Mouse (Mus musculus) thymus, adult 2 months (tissue): ENCODE data around the gene Top2b. TPM values are rescaled to one million over a fixed set of nuclear protein-coding genes. Genes with fewer than 3 reads are reported as not detected.

Source experiments
- DNase-seq: peaks from one replicate; pipeline ENCODE4 v3.0.0; 2021
- H3K27ac ChIP-seq: fragments of 200-500 bp; 2 replicates; pipeline ENCODE4 v1.5.1; 2012; ENCODE audit warnings: low read length, control low read depth; ENCODE audit not compliant: control insufficient read depth, insufficient read depth
- H3K27me3 ChIP-seq: fragments of 200-500 bp; 2 replicates; pipeline ENCODE4 v1.6.1; 2012; ENCODE audit warnings: mild to moderate bottlenecking, low read length, moderate library complexity, mixed read lengths; ENCODE audit not compliant: control insufficient read depth, insufficient read depth
- H3K36me3 ChIP-seq: fragments of 200-500 bp; 2 replicates; pipeline ENCODE4 v1.6.1; 2012; ENCODE audit warnings: mild to moderate bottlenecking, low read length, moderate library complexity; ENCODE audit not compliant: control insufficient read depth, insufficient read depth
- H3K4me1 ChIP-seq: fragments of 200-500 bp; replicated peaks from 2 replicates; pipeline ENCODE4 v1.6.1; 2012; ENCODE audit warnings: low read length; ENCODE audit not compliant: control insufficient read depth, insufficient read depth
- H3K4me3 ChIP-seq: fragments of 200-500 bp; 2 replicates; pipeline ENCODE4 v1.5.1; 2012; ENCODE audit warnings: mild to moderate bottlenecking, low read length, control low read depth, moderate library complexity; ENCODE audit not compliant: control insufficient read depth, insufficient read depth
- CTCF ChIP-seq: fragments of 200-500 bp; IDR thresholded peaks from 2 replicates; pipeline ENCODE4 v1.5.1; 2012; ENCODE audit warnings: mild to moderate bottlenecking, control low read depth, low read length, moderate library complexity, borderline replicate concordance; ENCODE audit not compliant: control insufficient read depth, poor library complexity, insufficient read depth; ENCODE audit errors: extremely low read depth
- POLR2A ChIP-seq: fragments of 200-500 bp; IDR thresholded peaks from 2 replicates; pipeline ENCODE4 v1.6.1; 2012; ENCODE audit warnings: mild to moderate bottlenecking, low read length, control low read depth, moderate library complexity; ENCODE audit not compliant: control insufficient read depth, poor library complexity, insufficient read depth; ENCODE audit errors: extremely low read depth
- WGBS: fragments of 180-500 bp; shearing (Covaris S2); methylation state at CpG from one replicate; pipeline ENCODE4 v1.1.7; 2018; 5-methylcytosine and 5-hydroxymethylcytosine counted together
- polyA plus RNA-seq: library from polyadenylated mRNA; depleted of rRNA; stranded (reverse); fragments of >200 nt; gene quantifications from 2 replicates; pipeline ENCODE4 v1.2.3, GENCODE M21; 2012

The Top2b gene
- polyA plus RNA-seq, 1 experiment, result 37.2 TPM

DNA sequence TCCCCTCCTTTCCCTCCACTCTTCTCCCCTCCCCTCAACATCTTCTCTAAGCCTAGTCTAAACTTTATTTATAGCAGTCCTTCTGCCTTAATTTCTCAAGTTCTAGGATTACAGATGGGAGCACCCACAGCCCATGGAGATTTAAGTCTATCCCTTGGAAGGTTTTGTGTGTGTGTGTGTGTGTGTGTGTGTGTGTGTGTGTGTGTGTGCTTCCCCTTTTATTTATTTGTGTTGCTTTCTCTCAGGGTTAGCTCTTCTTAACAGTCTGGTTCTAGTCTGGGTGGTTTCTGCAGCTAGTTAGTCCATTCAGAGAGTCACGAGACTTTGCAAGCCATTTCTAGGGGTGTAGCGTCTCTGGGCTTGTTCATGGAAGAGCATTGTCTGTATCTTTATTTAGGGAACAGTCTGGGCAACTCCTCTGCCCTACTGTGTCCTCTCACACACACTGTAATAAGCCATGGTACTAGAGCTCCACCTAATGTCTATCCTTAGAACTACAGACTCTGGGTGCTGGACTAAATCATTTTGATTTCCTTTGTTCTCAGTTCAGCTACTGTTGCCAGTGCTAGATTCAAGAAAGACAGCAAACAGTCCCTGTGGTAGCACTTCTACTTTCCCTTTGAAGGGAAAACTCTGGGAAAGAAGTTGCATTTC is 15.1 kb downstream of the Top2b start:
- no peak overlapping the region for H3K4me3 ChIP-seq
- H3K36me3 ChIP-seq, result peaks cover 13% of the 10 kb centered on the region
- 7% methylated on average over 2 of the region's 2 CpGs for WGBS

GRCm38 (mm10) chr14:16384783-16385182 is 19.8 kb downstream of the Top2b start:
- H3K4me3 ChIP-seq, result no peak overlapping the region
- DNase-seq, result no peak
- 89% methylated on average over 1 of the region's 1 CpGs for WGBS
- TF ChIP-seq POLR2A (no peak), CTCF (no peak)
- H3K27ac ChIP-seq, result no peak overlapping the region
- H3K4me1 ChIP-seq, result peaks cover 2% of the 10 kb centered on the region
- H3K36me3 ChIP-seq, result peaks cover 26% of the 10 kb centered on the region
- H3K27me3 ChIP-seq, result no peaks in the 10 kb centered on the region

More for the DNA sequence above, 15.1 kb downstream of the Top2b start:
- Histone ChIP-seq H3K27ac (no peak overlapping the region), H3K27me3 (no peaks in the 10 kb centered on the region), H3K4me1 (peaks cover 4% of the 10 kb centered on the region)
- peak; percentile 72 for DNase-seq
- no peak for TF ChIP-seq CTCF
- TF ChIP-seq POLR2A, result no peak

- no peak for TF ChIP-seq CTCF
- TF ChIP-seq POLR2A, result no peak
- WGBS, result 97% methylated on average over 4 of the region's 4 CpGs
- no peak for DNase-seq
These were observed 40.2 kb downstream of the Top2b start for GRCm38 (mm10) chr14:16405187-16405586.

DNA sequence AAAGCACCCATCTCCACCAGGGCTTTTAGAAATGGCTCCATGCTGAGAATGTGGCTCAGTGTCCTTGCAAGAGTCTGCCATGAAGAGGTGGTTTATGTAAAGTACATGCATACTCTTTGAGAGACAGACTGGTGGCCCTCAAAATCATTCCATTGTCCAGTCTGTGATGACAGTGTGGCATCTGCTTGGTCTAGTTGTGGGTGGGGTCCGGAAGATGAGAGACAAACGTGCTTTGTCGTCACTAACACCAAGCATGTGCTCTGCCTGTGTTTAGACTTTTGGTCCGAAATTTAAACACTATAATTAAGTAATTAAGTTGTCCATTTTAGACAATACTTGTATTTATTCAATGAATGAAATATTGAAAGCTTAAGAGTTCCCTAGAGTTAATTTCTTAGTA is 49.2 kb downstream of the Top2b start:
- H3K27me3 ChIP-seq, result no peaks in the 10 kb centered on the region
- no peak for DNase-seq
- no peak overlapping the region for H3K4me3 ChIP-seq
- WGBS, result 97% methylated on average over 4 of the region's 4 CpGs
- H3K36me3 ChIP-seq, result peaks cover 71% of the 10 kb centered on the region
- TF ChIP-seq POLR2A (no peak), CTCF (no peak)
- no peak overlapping the region for H3K27ac ChIP-seq
- H3K4me1 ChIP-seq, result no peaks in the 10 kb centered on the region

More at GRCm38 (mm10) chr14:16405187-16405586, 40.2 kb downstream of the Top2b start:
- Histone ChIP-seq H3K4me3 (no peak overlapping the region), H3K27ac (no peak overlapping the region), H3K4me1 (no peaks in the 10 kb centered on the region), H3K36me3 (peaks cover 43% of the 10 kb centered on the region), H3K27me3 (no peaks in the 10 kb centered on the region)

DNA sequence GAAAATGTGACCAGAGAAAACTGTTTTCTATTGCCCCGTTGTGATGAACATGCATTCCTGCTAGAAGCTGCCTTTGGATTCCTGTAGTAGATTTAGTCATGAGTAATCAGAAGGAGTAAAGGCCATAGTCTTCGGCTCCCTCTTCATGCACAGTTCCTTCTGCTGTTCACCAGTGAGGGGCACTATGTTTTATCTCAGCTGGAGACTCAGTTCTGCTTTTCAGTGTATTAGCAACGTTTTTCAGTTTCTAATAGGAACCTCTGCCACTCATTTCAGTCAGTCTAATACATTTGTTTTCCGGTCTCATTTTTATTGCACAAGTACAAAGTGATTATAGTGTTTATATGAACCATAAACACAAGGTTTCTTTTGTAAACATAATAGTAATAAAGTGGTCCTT is 62.6 kb downstream of the Top2b start:
- 80% methylated on average over 4 of the region's 4 CpGs for WGBS
- Histone ChIP-seq H3K36me3 (peaks cover 84% of the 10 kb centered on the region), H3K27ac (no peak overlapping the region), H3K4me3 (no peak overlapping the region), H3K27me3 (no peaks in the 10 kb centered on the region), H3K4me1 (no peaks in the 10 kb centered on the region)
- no peak for DNase-seq
- TF ChIP-seq POLR2A, result no peak
- TF ChIP-seq CTCF, result no peak

DNA sequence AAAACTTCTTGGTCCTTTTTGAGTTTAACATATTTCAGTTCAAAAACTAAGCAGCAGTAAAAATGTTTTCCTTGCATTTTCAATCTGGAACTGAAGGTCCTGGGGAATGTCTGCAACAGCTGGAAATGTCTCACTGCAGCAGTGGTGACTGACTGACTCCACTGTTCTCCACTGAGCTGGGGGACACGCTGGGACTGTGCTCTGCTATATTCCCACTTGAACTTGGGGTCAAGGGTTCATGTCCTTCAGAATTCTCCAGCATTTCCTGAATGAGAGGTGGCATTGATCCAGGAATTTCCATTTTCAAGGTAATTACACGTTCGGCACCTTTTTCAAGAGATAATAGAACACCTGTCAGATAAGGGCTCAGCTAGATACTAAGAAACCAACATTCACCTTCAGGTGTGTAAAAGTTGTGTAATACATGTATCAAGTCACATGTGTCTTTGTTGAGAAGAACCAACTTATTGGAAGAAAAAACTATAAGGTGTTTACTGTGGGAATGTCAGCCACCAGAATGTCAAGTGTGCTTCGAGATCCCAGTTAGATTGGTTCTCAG is 67.0 kb downstream of the Top2b start:
- TF ChIP-seq CTCF (no peak), POLR2A (no peak)
- Histone ChIP-seq H3K4me3 (no peak overlapping the region), H3K27ac (no peak overlapping the region), H3K36me3 (peaks cover 57% of the 10 kb centered on the region), H3K4me1 (no peaks in the 10 kb centered on the region), H3K27me3 (no peaks in the 10 kb centered on the region)
- WGBS, result 95% methylated on average over 4 of the region's 4 CpGs
- DNase-seq, result no peak

- DNase-seq, result no peak
- TF ChIP-seq CTCF (no peak), POLR2A (no peak)
- H3K27me3 ChIP-seq, result no peaks in the 10 kb centered on the region
- peaks cover 53% of the 10 kb centered on the region for H3K36me3 ChIP-seq
- no peaks in the 10 kb centered on the region for H3K4me1 ChIP-seq
- 95% methylated on average over 3 of the region's 3 CpGs for WGBS
- no peak overlapping the region for H3K27ac ChIP-seq
- no peak overlapping the region for H3K4me3 ChIP-seq
These were observed 67.6 kb downstream of the Top2b start for GRCm38 (mm10) chr14:16432550-16432949.
